Mouse (Mus musculus) adrenal gland (tissue): ENCODE data around the gene Vmn1r219.
"Not testable (repeated sequence)": the region's sequence is repeated elsewhere in the genome, so short reads cannot be mapped to it uniquely, and the experiment has no call there.

Source experiments
- intact Hi-C: fragments of 180-260 bp; cut with DNase I; formaldehyde crosslinking; loops from one replicate; pipeline ENCODE4 v1.15.1; 2025
- long read RNA-seq, 2 experiments: library from polyadenylated mRNA; unstranded; transcript quantifications; one replicate each; pipeline ENCODE4 v2.0.0; 2020; ENCODE audit warnings: borderline replicate concordance in 1 of 2; ENCODE audit not compliant: insufficient replicate concordance in 1 of 2

Gene Vmn1r219
- long read RNA-seq, experiment 1, result 0 reads
- long read RNA-seq, experiment 2, result 0 reads

- intact Hi-C loops, result no loop called here
Measured at GRCm38 (mm10) chr13:23159012-23159411, at the start of gene Vmn1r219. Vmn1r219 (plus strand) TSS chr13:23159312.

- intact Hi-C loops, result not testable (repeated sequence)
Measured at GRCm38 (mm10) chr13:23118126-23118525, 41.0 kb upstream of the Vmn1r219 start, which contains the start of gene Vmn1r217. Vmn1r217 (minus strand) TSS chr13:23118226.

GRCm38 (mm10) chr13:23120611-23121010 lies 38.5 kb upstream of the Vmn1r219 start:
- intact Hi-C loops, result no loop called here

GRCm38 (mm10) chr13:23133099-23133498 lies 26.0 kb upstream of the Vmn1r219 start, which contains the start of gene Vmn1r218:
Vmn1r218 (plus strand) TSS chr13:23133155.
- intact Hi-C loops, result no loop called here

GRCm38 (mm10) chr13:23133501-23133900 lies 25.6 kb upstream of the Vmn1r219 start:
- intact Hi-C loops, result no loop called here

- intact Hi-C loops, result no loop called here
Measured at GRCm38 (mm10) chr13:23138880-23139279, 20.2 kb upstream of the Vmn1r219 start.

- intact Hi-C loops, result no loop called here
Measured at GRCm38 (mm10) chr13:23157848-23158247, 1.3 kb upstream of the Vmn1r219 start.

GRCm38 (mm10) chr13:23166471-23166870 lies 7.4 kb downstream of the Vmn1r219 start:
- intact Hi-C loops, result not testable (repeated sequence)

- intact Hi-C loops, result no loop called here
Measured at GRCm38 (mm10) chr13:23187875-23188274, 28.8 kb downstream of the Vmn1r219 start, which contains the start of gene Vmn1r220. Vmn1r220 (minus strand) TSS chr13:23187975.

GRCm38 (mm10) chr13:23203885-23204284 lies 44.8 kb downstream of the Vmn1r219 start:
- intact Hi-C loops, result not testable (repeated sequence)

GRCm38 (mm10) chr13:23213827-23214226 lies 54.7 kb downstream of the Vmn1r219 start, which contains the start of gene Vmn1r221:
Vmn1r221 (plus strand) TSS chr13:23214127.
- intact Hi-C loops, result not testable (repeated sequence)
